Mouse (Mus musculus) kidney, embryonic 16.5 days (tissue): ENCODE measurements at regions not wholly inside any gene's neighbourhood (a gene's known extent, or its start where the extent isn't known, plus 50 kb on each side); places are given as distances from the start of the nearest gene placed in this dataset.

Source experiments
- ATAC-seq: fragments of 200-750 bp; cut with Nextera tagmentation; 2 replicates; pipeline ENCODE4 v1.8.0; 2017; ENCODE audit warnings: moderate TSS enrichment; ENCODE audit not compliant: low FRiP score, low TSS enrichment
- H3K27ac ChIP-seq: fragments of 300-500 bp; sonication (generic); 2 replicates; pipeline ENCODE4 v1.5.1; 2014; ENCODE audit warnings: low read length
- H3K27me3 ChIP-seq: fragments of 300-500 bp; sonication (generic); 2 replicates; pipeline ENCODE4 v1.6.1; 2014; ENCODE audit warnings: low read length, control low read depth, mixed read lengths; ENCODE audit not compliant: insufficient read depth
- H3K36me3 ChIP-seq: fragments of 300-500 bp; sonication (generic); 2 replicates; pipeline ENCODE4 v1.6.1; 2014; ENCODE audit warnings: low read length, control low read depth, mixed read lengths; ENCODE audit not compliant: insufficient read depth
- H3K4me1 ChIP-seq: fragments of 300-500 bp; sonication (generic); 2 replicates; pipeline ENCODE4 v1.6.1; 2014; ENCODE audit warnings: low read length, control low read depth, mixed read lengths; ENCODE audit not compliant: insufficient read depth
- H3K4me2 ChIP-seq: fragments of 300-500 bp; sonication (generic); replicated peaks from 2 replicates; pipeline ENCODE4 v1.6.1; 2014; ENCODE audit warnings: low read depth, low read length
- H3K4me3 ChIP-seq: fragments of 300-500 bp; sonication (generic); 2 replicates; pipeline ENCODE4 v1.5.1; 2014; ENCODE audit warnings: mild to moderate bottlenecking, low read length
- H3K9ac ChIP-seq: fragments of 300-500 bp; sonication (generic); replicated peaks from 2 replicates; pipeline ENCODE4 v1.6.1; 2014; ENCODE audit warnings: low read length
- H3K9me3 ChIP-seq: fragments of 300-500 bp; sonication (generic); 2 replicates; pipeline ENCODE4 v1.6.1; 2016; ENCODE audit warnings: low read length, control low read depth
- WGBS: fragments of 180-500 bp; shearing (Covaris S2); extraction: QIAGEN DNeasy Blood & Tissue Kit; methylation state at CpG from one replicate; pipeline ENCODE4 v1.1.7; 2014; 5-methylcytosine and 5-hydroxymethylcytosine counted together

DNA sequence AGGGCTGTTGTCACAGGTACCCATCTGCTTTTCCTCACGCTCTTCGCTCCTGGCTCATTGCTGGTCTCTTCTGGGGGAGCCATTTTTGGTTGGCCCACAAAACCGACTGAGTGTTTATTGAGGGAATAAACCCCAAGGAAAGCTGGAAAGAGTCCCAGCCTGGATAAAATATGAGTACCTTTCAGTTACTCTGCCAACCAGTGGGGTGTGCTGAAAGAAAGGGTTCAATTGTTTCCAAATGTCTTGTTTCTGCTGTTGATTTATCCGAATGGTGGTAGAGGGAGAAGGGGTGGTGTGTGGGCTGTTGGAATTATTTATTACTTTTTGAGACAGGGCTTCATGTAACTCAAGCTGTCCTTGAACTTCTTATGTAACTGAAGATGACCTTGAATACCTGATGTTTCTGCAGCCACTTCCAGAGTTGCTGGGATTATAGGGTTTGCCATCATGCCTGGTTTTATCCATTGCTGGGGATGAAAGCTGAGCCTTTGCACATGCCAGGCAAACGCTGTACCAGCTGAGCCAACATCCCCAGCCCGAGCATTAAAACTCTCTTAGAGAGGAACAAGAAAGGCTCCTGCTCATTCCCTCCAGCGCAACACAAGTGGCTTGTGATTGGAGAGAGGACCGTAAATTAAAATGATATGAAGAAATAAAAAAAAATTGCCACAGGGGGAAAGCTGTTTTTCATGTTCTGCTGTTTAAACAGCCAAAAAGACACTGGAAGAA is 194.1 kb downstream of the Hhipl2 start:
- Histone ChIP-seq H3K27me3 (no peaks in the 10 kb centered on the region), H3K9ac (no peak overlapping the region), H3K4me3 (no peak overlapping the region), H3K36me3 (no peaks in the 10 kb centered on the region), H3K9me3 (no peaks in the 10 kb centered on the region), H3K4me1 (no peaks in the 10 kb centered on the region), H3K27ac (no peak overlapping the region), H3K4me2 (no peak overlapping the region)
- 48% methylated on average over 8 of the region's 8 CpGs for WGBS
- ATAC-seq = no peak

DNA sequence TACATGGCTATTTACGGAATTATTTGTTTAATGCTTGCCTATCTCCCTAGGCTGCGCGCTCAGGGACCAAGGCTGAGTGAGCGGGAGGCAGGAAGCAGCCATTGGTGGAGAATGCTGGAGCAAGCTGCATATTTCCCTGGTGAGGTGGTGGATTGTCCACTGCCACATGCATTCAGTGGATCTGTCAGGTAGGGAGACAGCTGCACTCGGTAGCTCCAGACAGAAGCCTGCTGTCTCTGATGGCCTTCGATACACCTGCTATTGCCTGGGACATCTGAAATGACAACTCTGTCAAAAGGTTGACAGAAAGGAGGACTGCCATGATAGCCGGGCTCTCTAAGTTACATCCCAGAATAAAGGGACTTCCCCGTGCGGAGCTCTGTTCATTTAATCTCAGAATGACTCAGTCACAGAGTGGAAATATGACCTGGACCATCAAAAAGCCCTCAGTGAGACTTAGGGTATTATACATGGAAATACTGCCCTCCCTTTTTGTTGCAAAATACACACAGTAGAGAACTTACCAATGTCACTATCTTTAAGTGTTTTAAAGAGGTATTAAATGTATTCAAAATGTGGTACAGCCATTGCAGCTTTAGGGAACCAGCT is 201.5 kb downstream of the Hhipl2 start:
- Histone ChIP-seq H3K4me3 (no peak overlapping the region), H3K27ac (no peak overlapping the region), H3K36me3 (no peaks in the 10 kb centered on the region), H3K27me3 (no peaks in the 10 kb centered on the region), H3K4me2 (no peak overlapping the region), H3K4me1 (peaks cover 6% of the 10 kb centered on the region; the same call in 1 of the 2 replicates), H3K9me3 (no peaks in the 10 kb centered on the region), H3K9ac (no peak overlapping the region)
- ATAC-seq = no peak
- WGBS = 77% methylated on average over 9 of the region's 9 CpGs

DNA sequence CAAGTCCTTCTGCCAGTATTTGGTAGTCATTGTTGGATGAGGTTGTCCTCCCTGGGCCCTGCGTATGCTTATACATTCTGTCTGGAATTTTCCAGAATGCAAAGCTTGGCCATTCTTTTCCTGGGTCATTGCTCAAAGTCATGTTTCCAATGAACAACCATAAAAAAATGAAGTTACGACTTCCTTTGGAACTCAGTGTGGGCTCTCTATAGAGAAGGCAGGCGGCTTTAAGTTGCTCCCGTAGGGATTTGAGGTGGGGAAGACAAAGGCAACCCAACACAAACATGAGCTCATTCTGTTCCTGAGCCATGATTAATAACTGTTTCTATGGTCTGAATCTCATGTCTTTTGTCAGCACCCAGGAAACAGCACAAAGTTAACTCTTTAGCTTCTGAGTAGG is 204.3 kb downstream of the Hhipl2 start:
- peaks cover 6% of the 10 kb centered on the region; the same call in 1 of the 2 replicates for H3K4me1 ChIP-seq
- no peak for ATAC-seq
- H3K9me3 ChIP-seq = no peaks in the 10 kb centered on the region
- H3K27me3 ChIP-seq = no peaks in the 10 kb centered on the region
- no peak overlapping the region for H3K9ac ChIP-seq
- H3K36me3 ChIP-seq = no peaks in the 10 kb centered on the region
- 33% methylated on average over 4 of the region's 4 CpGs for WGBS
- H3K4me3 ChIP-seq = no peak overlapping the region
- no peak overlapping the region for H3K27ac ChIP-seq
- H3K4me2 ChIP-seq = no peak overlapping the region

DNA sequence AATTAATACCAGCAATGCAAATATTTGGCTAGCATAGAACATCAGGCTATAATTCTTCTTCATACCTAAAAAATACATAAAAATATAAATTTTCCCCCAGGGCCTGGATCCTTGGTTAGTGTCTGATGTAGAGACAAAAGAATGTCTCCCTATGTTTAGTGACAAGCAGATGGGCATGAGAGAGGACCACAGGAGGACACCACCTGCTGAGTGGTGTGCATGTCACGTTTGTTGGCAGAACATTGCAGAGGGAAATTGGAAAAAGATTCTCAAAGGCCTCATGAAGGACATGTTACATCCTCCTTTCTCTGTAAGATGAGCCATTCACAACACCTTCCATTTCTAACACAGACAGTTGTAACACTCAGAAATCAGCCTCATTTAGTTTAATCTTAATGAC is 206.3 kb downstream of the Hhipl2 start:
- H3K9me3 ChIP-seq = no peaks in the 10 kb centered on the region
- no peaks in the 10 kb centered on the region for H3K27me3 ChIP-seq
- H3K9ac ChIP-seq = no peak overlapping the region
- WGBS = 65% methylated on average over 1 of the region's 1 CpGs
- H3K4me2 ChIP-seq = no peak overlapping the region
- ATAC-seq = no peak
- H3K4me3 ChIP-seq = no peak overlapping the region
- peaks cover 6% of the 10 kb centered on the region; the same call in 1 of the 2 replicates for H3K4me1 ChIP-seq
- H3K36me3 ChIP-seq = no peaks in the 10 kb centered on the region
- no peak overlapping the region for H3K27ac ChIP-seq

DNA sequence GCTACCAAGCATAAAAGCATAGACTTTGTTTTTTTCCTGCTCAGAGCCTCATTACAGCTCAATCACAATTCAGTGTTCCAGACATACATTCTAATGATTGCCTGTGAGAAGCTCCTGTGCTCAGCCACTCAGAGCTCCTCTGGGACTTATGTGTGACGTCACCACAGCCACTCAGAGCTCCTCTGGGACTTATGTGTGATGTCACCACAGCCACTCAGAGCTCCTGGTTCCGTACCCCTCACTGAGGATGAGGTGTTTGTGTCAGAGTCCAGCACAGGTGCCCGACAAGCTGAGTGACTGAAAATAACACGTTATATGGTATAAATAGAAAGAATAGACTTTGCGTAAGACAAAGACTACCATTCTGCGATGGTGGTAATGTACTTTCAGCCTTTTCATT is 215.8 kb downstream of the Hhipl2 start:
- ATAC-seq = no peak
- Histone ChIP-seq H3K27me3 (no peaks in the 10 kb centered on the region), H3K9ac (no peak overlapping the region), H3K9me3 (no peaks in the 10 kb centered on the region), H3K27ac (no peak overlapping the region), H3K36me3 (no peaks in the 10 kb centered on the region), H3K4me3 (no peak overlapping the region), H3K4me1 (no peaks in the 10 kb centered on the region), H3K4me2 (no peak overlapping the region)
- 89% methylated on average over 6 of the region's 6 CpGs for WGBS

DNA sequence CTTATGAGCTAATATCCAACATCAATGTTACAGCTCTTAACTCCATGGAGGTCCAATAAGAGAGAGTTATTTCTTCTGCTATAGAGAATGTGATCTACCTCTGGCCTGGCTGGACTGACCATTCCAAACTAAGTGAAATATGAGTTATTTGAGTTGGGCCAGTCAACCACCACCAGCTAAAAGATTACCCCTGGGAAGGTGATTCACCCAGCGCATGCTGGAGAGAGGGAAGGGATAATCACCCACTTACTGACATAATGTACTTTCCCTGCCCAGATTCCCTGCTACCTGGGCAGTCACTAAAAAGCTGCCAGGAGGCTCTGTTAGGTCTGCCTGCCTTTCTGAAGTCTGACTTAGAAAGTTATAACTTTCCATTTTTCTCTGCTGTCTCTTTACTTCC is 216.8 kb downstream of the Hhipl2 start:
- H3K4me1 ChIP-seq = no peaks in the 10 kb centered on the region
- no peak for ATAC-seq
- H3K9ac ChIP-seq = no peak overlapping the region
- no peaks in the 10 kb centered on the region for H3K9me3 ChIP-seq
- no peak overlapping the region for H3K27ac ChIP-seq
- H3K36me3 ChIP-seq = no peaks in the 10 kb centered on the region
- H3K27me3 ChIP-seq = no peaks in the 10 kb centered on the region
- H3K4me3 ChIP-seq = no peak overlapping the region
- H3K4me2 ChIP-seq = no peak overlapping the region
- 75% methylated on average over 1 of the region's 1 CpGs for WGBS

DNA sequence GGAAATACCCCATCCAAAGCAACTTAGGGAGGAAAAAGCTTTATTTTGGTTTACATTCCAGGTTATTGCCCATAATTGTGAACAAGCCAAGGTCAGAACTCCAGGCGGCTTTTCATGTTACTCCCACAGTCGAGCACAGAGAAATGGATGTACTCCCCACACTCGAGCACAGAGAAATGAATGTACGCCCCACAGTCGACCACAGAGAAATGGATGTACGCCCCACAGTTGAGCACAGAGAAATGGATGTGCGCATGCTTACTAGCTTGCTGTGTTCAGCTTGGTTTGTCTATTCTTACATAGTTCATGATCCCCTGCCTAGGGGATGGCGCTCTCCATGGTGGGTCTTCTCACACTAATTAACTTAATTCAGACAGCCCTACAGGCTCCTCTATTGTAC is 219.2 kb downstream of the Hhipl2 start:
- ATAC-seq = no peak
- 83% methylated on average over 8 of the region's 8 CpGs for WGBS

DNA sequence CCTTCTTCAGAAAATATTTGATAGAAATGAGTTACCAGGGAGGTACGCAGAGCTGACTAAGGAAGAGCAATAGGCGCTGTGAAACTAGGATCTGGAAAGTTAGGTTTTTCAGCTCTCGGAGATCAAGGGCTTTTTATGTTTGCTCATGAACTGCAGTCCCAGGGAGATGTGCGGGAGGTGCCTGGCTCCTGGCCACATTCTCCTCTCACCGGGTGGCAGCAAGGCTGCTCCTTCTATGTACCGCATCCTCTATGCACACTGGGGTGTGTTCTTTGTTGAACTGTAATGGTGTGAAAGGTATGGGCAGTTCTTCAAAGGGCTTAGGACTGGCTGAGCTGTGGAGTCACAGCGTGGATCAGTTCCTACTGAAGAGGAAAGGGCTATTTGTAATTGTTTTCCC is 221.3 kb downstream of the Hhipl2 start:
- ATAC-seq = no peak
- Histone ChIP-seq H3K9ac (no peak overlapping the region), H3K27ac (no peak overlapping the region), H3K9me3 (no peaks in the 10 kb centered on the region), H3K4me2 (no peak overlapping the region), H3K4me3 (no peak overlapping the region), H3K27me3 (no peaks in the 10 kb centered on the region), H3K4me1 (peaks cover 3% of the 10 kb centered on the region; the same call in 1 of the 2 replicates), H3K36me3 (no peaks in the 10 kb centered on the region)
- WGBS = 31% methylated on average over 7 of the region's 7 CpGs

More for the DNA sequence above, 219.2 kb downstream of the Hhipl2 start:
- no peak overlapping the region for H3K4me3 ChIP-seq
- no peak overlapping the region for H3K4me2 ChIP-seq
- H3K9me3 ChIP-seq = no peaks in the 10 kb centered on the region
- no peak overlapping the region for H3K9ac ChIP-seq
- H3K27me3 ChIP-seq = no peaks in the 10 kb centered on the region
- peaks cover 3% of the 10 kb centered on the region; the same call in 1 of the 2 replicates for H3K4me1 ChIP-seq
- no peaks in the 10 kb centered on the region for H3K36me3 ChIP-seq
- H3K27ac ChIP-seq = no peak overlapping the region

DNA sequence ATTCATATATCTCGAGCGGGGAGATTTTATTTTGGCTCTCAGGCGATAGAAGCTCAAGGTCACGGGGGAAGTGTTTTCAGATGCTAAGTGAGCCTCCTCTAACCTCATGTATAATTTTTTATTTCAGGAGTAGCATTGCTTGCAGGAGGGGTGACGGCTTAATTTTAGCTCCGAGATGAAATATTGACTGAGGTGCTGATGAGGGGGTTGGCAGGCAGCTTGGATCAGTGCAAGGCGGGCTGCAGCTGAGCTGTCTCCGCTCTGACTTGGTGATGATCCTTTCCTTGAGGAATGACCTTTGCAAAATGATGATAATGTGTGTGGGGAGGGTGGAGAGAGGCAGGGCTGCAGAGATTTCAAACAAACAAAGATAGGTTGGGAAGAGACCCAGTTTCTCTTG is 222.6 kb downstream of the Hhipl2 start:
- Histone ChIP-seq H3K27ac (no peak overlapping the region), H3K27me3 (no peaks in the 10 kb centered on the region), H3K36me3 (no peaks in the 10 kb centered on the region), H3K4me2 (no peak overlapping the region), H3K9me3 (no peaks in the 10 kb centered on the region), H3K9ac (no peak overlapping the region), H3K4me3 (no peak overlapping the region), H3K4me1 (peaks cover 3% of the 10 kb centered on the region; the same call in 1 of the 2 replicates)
- ATAC-seq = no peak
- 57% methylated on average over 8 of the region's 8 CpGs for WGBS

DNA sequence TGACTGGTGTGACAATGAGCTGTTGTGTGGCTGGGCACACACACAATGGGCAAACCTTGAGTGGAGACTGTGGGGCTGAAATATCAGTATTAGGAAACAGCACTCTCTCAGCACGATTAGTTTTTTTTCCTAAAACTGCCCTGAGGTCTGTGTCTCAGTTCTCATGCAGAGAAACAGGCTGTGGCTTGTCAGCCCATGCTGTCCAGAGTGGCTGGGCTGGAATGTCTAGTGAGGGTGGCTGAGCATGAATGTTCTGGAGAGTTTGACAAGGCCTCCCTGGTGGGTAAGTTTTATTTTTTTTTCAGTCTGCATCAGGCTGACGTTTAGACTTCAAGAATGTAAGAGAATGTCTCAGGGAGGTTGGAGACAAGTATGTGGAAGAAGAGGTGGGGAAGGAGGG is 226.0 kb downstream of the Hhipl2 start:
- 37% methylated on average over 2 of the region's 2 CpGs for WGBS
- Histone ChIP-seq H3K4me3 (no peak overlapping the region), H3K9ac (no peak overlapping the region), H3K9me3 (no peaks in the 10 kb centered on the region), H3K36me3 (no peaks in the 10 kb centered on the region), H3K27me3 (no peaks in the 10 kb centered on the region), H3K4me2 (no peak overlapping the region), H3K4me1 (peaks cover 3% of the 10 kb centered on the region; the same call in 1 of the 2 replicates), H3K27ac (no peak overlapping the region)
- ATAC-seq = peak; percentile 49; the same call in 1 of the 2 replicates
